Mouse (Mus musculus) ES-Bruce4 (cell line): ENCODE data around the gene Pif1. TPM values are rescaled to one million over a fixed set of nuclear protein-coding genes. Genes with fewer than 3 reads are reported as not detected.

Experiments
- H3K27ac ChIP-seq: 2 replicates; pipeline ENCODE4 v1.5.1; 2012; ENCODE audit warnings: low read length, inconsistent platforms; ENCODE audit not compliant: insufficient read depth
- H3K27me3 ChIP-seq: 2 replicates; pipeline ENCODE4 v1.6.1; 2012; ENCODE audit warnings: mild to moderate bottlenecking, low read length, inconsistent platforms; ENCODE audit not compliant: control insufficient read depth, poor library complexity, insufficient read depth, severe bottlenecking
- H3K36me3 ChIP-seq: 2 replicates; pipeline ENCODE4 v1.6.1; 2012; ENCODE audit warnings: inconsistent platforms, mild to moderate bottlenecking, low read length, moderate library complexity; ENCODE audit not compliant: control insufficient read depth, poor library complexity, insufficient read depth, severe bottlenecking
- H3K4me1 ChIP-seq: one replicate; pipeline ENCODE4 v1.8.1; 2011; ENCODE audit warnings: low read length; ENCODE audit not compliant: control insufficient read depth, insufficient read depth
- H3K4me3 ChIP-seq: 2 replicates; pipeline ENCODE4 v1.5.1; 2011; ENCODE audit warnings: low read depth, mild to moderate bottlenecking, low read length
- H3K9ac ChIP-seq: 2 replicates; pipeline ENCODE4 v1.6.1; 2012; ENCODE audit warnings: low read depth, mild to moderate bottlenecking, inconsistent platforms; ENCODE audit not compliant: poor library complexity, severe bottlenecking
- H3K9me3 ChIP-seq: replicated peaks from 2 replicates; pipeline ENCODE4 v1.6.1; 2012; ENCODE audit warnings: mild to moderate bottlenecking, low read length, inconsistent platforms; ENCODE audit not compliant: control insufficient read depth, poor library complexity, insufficient read depth, severe bottlenecking
- CTCF ChIP-seq: IDR thresholded peaks from one replicate; pipeline ENCODE4 v1.8.1; 2011; ENCODE audit warnings: low read depth, low read length
- EP300 ChIP-seq: IDR thresholded peaks from 2 replicates; pipeline ENCODE4 v1.6.1; 2011; ENCODE audit warnings: low read depth, low read length; ENCODE audit not compliant: insufficient read depth
- POLR2A ChIP-seq: IDR thresholded peaks from one replicate; pipeline ENCODE4 v1.8.1; 2011; ENCODE audit warnings: low read length; ENCODE audit not compliant: insufficient read depth
- polyA plus RNA-seq: library from polyadenylated mRNA; stranded (reverse); fragments of >200 nt; gene quantifications from 2 replicates; pipeline ENCODE4 v1.2.4, GENCODE M21; 2011; ENCODE audit warnings: low read depth; ENCODE audit not compliant: missing spikeins, insufficient read depth, insufficient read length

Gene Pif1
- polyA plus RNA-seq, 1 experiment: 32.3 TPM

DNA sequence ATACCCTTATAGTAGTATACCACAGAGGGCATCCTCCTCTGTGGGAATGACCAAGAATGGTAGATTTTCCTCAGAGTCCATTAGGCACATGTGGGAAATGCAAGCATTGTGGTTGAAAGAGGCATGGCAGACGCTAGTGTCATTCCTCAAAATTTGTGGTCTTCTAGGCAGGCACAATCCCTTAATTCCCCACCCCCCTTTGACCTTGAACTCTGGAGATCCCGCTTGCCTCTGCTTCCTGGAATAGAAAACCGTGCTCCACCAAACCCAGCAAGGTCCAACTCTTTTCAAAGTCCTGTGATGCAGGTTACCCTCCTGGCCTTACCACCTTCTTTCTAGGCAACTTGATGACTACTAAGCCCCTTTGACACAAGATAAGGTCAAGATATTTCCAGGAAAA is 5.8 kb downstream of the Pif1 start:
- no peak for TF ChIP-seq POLR2A
- no peak for TF ChIP-seq CTCF
- no peak for TF ChIP-seq EP300
- H3K9ac ChIP-seq: no peak overlapping the region
- H3K27me3 ChIP-seq: no peaks in the 10 kb centered on the region
- H3K9me3 ChIP-seq: no peaks in the 10 kb centered on the region
- peak overlapping the region; percentile 19 for H3K4me3 ChIP-seq
- no peaks in the 10 kb centered on the region for H3K4me1 ChIP-seq
- peak overlapping the region; percentile 93 for H3K27ac ChIP-seq
- peaks cover 33% of the 10 kb centered on the region for H3K36me3 ChIP-seq

DNA sequence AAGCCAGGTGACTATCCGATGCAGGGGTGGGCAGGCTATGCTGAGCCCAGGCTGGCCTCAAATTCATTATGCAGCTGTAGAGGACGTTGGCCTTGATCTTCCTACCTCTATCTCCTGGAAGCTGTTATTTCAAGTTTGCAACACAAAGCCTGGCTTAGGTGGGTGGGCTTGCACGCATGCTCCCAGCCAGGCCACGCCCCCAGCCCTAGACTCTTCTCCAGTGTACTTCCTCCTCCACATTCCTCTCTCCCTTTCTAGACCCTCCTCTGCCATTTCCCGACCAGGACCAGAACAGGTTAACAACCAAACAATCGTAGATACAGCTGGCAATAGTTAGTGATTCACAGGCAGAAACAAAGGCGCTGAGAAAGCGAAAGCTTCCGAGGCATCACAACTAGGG is 6.6 kb downstream of the Pif1 start:
- Histone ChIP-seq H3K27me3 (no peaks in the 10 kb centered on the region), H3K4me3 (peak overlapping the region; percentile 19), H3K36me3 (peaks cover 33% of the 10 kb centered on the region), H3K9me3 (no peaks in the 10 kb centered on the region), H3K27ac (peak overlapping the region; percentile 93), H3K9ac (no peak overlapping the region), H3K4me1 (no peaks in the 10 kb centered on the region)
- TF ChIP-seq CTCF: no peak
- TF ChIP-seq EP300: peak; percentile 81; the same call in 1 of the 2 replicates

DNA sequence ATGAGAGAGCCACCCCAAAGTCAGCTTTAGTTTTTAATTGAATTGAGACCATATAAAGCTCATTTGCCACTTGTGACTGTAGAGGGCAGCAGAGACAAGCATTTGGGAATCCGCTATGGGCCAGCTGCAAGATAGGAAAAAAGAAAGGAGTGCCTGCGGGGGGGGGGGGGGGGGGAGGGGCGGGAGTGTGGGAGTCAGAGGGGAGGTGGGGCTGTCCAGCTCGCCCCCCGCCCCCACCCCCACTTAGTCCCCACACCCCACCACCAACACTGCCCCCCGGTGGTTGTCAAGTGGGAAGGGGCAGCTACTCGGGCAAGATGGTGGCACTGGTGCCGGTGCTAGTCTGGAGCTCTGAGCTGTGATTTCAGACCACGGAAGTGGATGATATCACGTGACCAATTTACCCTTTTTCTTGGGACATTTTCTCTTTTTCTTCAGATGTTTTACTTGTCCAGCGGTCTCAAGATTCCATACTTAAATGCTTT is 11.8 kb downstream of the Pif1 start:
- Histone ChIP-seq H3K4me1 (peaks cover 2% of the 10 kb centered on the region), H3K4me3 (peak overlapping the region; percentile 42; the same call in 1 of the 2 replicates), H3K27ac (no peak overlapping the region), H3K27me3 (no peaks in the 10 kb centered on the region), H3K9me3 (no peaks in the 10 kb centered on the region), H3K36me3 (peaks cover 16% of the 10 kb centered on the region), H3K9ac (no peak overlapping the region; the same call in 1 of the 2 replicates)
- TF ChIP-seq POLR2A: no peak
- peak; percentile 8 for TF ChIP-seq CTCF

DNA sequence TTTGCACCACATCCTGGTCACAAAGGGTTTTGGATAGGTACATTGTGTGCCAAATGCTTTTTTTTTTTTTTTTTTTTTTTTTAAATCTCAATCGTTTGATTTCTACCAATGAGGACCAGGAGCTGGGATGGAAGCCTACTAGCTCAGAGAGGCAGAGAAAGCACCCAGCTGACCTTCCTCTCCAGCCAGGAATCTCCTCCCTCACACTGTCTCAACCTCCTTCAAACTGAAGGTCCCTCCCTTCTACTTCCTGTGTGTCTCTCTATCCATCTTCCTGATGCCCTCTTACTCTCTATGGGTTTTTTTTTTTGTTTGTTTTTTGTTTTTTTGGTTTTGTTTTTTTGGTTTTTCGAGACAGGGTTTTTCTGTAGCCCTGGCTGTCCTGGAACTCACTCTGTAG is 14.0 kb downstream of the Pif1 start:
- H3K36me3 ChIP-seq: peaks cover 1% of the 10 kb centered on the region
- peak overlapping the region; percentile 80 for H3K27ac ChIP-seq
- no peaks in the 10 kb centered on the region for H3K9me3 ChIP-seq
- H3K4me3 ChIP-seq: peak overlapping the region; percentile 31; the same call in 1 of the 2 replicates
- no peaks in the 10 kb centered on the region for H3K27me3 ChIP-seq
- TF ChIP-seq CTCF: no peak
- peak; percentile 60 for TF ChIP-seq POLR2A
- peak overlapping the region; percentile 25; the same call in 1 of the 2 replicates for H3K9ac ChIP-seq
- peaks cover 2% of the 10 kb centered on the region for H3K4me1 ChIP-seq

DNA sequence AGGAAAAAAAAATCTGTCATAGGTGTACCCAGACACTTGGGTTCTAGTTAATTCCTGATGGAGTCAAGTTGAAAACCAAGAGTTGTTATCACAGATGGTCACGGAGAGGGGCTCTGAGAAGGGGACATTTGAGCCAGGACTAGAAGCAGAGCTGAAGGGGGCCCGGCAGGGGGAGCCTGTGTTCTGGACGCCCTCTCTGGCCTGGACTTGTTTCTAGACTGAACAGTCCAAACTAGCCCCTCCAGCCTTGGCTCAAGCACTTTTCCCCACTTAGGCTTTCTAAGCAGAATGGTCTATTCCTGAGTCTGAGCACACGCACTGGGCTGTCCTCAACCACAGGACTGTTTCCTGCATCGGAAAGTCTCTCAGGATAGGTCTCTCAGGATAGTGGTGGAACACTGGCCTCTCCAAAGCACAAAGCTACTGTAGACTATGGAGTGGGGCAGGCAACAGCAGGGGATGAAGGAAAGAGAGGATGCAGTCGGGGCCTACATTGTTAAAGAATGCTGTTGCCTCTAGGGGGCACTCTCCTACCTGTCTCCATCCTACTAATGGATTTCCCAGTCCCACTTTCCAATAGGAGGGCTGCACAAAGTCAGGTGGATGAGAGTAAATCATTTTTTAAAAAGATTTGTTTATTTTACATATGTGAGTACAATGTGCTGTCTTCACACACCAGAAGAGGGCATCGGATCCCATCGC is 16.6 kb downstream of the Pif1 start:
- H3K27me3 ChIP-seq: no peaks in the 10 kb centered on the region
- H3K9me3 ChIP-seq: no peaks in the 10 kb centered on the region
- H3K4me3 ChIP-seq: no peak overlapping the region
- peak overlapping the region; percentile 83 for H3K27ac ChIP-seq
- H3K9ac ChIP-seq: no peak overlapping the region
- no peak for TF ChIP-seq EP300
- TF ChIP-seq CTCF: peak; percentile 50
- H3K36me3 ChIP-seq: no peaks in the 10 kb centered on the region
- peaks cover 2% of the 10 kb centered on the region for H3K4me1 ChIP-seq

DNA sequence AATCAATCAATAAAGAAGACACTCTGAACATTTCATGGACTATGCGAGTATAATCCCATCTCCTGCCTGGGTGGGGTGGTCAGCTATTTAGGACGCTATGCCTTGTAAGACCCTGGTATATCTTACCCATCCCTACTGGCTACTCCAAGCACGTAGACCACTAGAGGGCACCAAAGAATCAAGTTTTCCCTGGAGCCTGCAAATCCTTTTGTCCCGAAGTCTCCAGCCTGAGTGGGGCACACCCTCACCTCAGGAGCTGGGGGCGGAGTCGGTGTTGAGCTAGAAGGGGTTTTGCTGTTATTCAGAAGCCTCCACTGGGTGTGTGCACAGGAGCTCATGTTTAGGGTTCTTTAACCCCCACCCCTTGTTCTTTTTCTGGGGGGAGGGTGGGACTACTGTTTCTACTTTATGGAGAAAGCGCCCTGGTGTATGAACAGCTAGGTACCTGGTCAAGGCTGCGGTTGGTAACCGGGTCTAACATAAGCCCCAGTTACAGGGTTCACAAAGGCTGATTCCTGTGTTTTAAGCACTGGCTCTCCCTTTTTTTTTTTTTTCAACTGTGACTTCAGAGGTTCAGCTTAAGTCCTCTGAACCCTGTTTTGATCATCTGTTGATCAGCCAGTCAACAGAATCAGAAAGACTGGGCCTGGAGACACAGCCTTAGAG is 18.6 kb downstream of the Pif1 start:
- TF ChIP-seq CTCF (peak; percentile 66), POLR2A (no peak), EP300 (0 out of 2 replicates have a peak, but pooled peaks have one; percentile 70)
- Histone ChIP-seq H3K4me1 (peaks cover 2% of the 10 kb centered on the region), H3K4me3 (peak overlapping the region; percentile 28; the same call in 1 of the 2 replicates), H3K9me3 (no peaks in the 10 kb centered on the region), H3K27me3 (no peaks in the 10 kb centered on the region), H3K9ac (peak overlapping the region; percentile 17), H3K27ac (peak overlapping the region; percentile 90), H3K36me3 (no peaks in the 10 kb centered on the region)
